Mouse (Mus musculus) lung, embryonic 14.5 days (tissue): ENCODE results near the gene Lhb. TPM values are rescaled to one million over a fixed set of nuclear protein-coding genes. Genes with fewer than 3 reads are reported as not detected.
A peak's percentile ranks its signal among the peaks of the same experiment; 100 is the strongest.

ENCODE experiments used
- ATAC-seq: fragments of 200-750 bp; cut with Nextera tagmentation; 2 replicates; pipeline ENCODE4 v1.8.0; 2017; ENCODE audit warnings: mild to moderate bottlenecking, moderate TSS enrichment, moderate library complexity; ENCODE audit not compliant: insufficient read depth
- DNase-seq: peaks from one replicate; pipeline ENCODE4 v3.0.0-alpha.2; 2015
- H3K27ac ChIP-seq: fragments of 300-500 bp; sonication (generic); 2 replicates; pipeline ENCODE4 v1.5.1; 2014; ENCODE audit warnings: low read depth, mild to moderate bottlenecking, moderate library complexity
- H3K27me3 ChIP-seq: fragments of 300-500 bp; sonication (generic); 2 replicates; pipeline ENCODE4 v1.6.1; 2014; ENCODE audit warnings: low read length, control low read depth; ENCODE audit not compliant: insufficient read depth
- H3K36me3 ChIP-seq: fragments of 300-500 bp; sonication (generic); 2 replicates; pipeline ENCODE4 v1.6.1; 2014; ENCODE audit warnings: control low read depth; ENCODE audit not compliant: insufficient read depth
- H3K4me1 ChIP-seq: fragments of 300-500 bp; sonication (generic); 2 replicates; pipeline ENCODE4 v1.6.1; 2014; ENCODE audit warnings: antibody characterized with exemption, control low read depth; ENCODE audit not compliant: insufficient read depth
- H3K4me2 ChIP-seq: fragments of 300-500 bp; sonication (generic); 2 replicates; pipeline ENCODE4 v1.6.1; 2014; ENCODE audit warnings: mild to moderate bottlenecking
- H3K4me3 ChIP-seq: fragments of 300-500 bp; sonication (generic); 2 replicates; pipeline ENCODE4 v1.5.1; 2014; ENCODE audit warnings: low read depth, low read length
- H3K9ac ChIP-seq: fragments of 300-500 bp; sonication (generic); 2 replicates; pipeline ENCODE4 v1.6.1; 2014
- H3K9me3 ChIP-seq: fragments of 300-500 bp; sonication (generic); 2 replicates; pipeline ENCODE4 v1.6.1; 2016; ENCODE audit warnings: low read depth, low read length, control low read depth
- CTCF ChIP-seq: IDR thresholded peaks from 2 replicates; pipeline ENCODE4 v1.5.1; 2016; ENCODE audit warnings: antibody characterized with exemption, low read depth
- WGBS: fragments of 180-500 bp; shearing (Covaris S2); extraction: QIAGEN DNeasy Blood & Tissue Kit; methylation state at CpG from one replicate; pipeline ENCODE4 v1.1.7; 2014; 5-methylcytosine and 5-hydroxymethylcytosine counted together
- microRNA-seq: library from miRNA; unstranded; fragments of <30 nt; microRNA quantifications from one replicate; pipeline ENCODE4, GENCODE M21; 2016; ENCODE audit warnings: borderline number of aligned reads
- polyA plus RNA-seq: library from polyadenylated mRNA; unstranded; fragments of >200 nt; fragmentation: Nextera tagmentation; extraction: Ambion mirVana; gene quantifications from 2 replicates; pipeline ENCODE4 v1.2.1, GENCODE M21; 2014

The Lhb gene
- polyA plus RNA-seq, 1 experiment from 2014 or later = not detected

- Histone ChIP-seq H3K4me1 (peaks cover 10% of the 10 kb centered on the region), H3K9me3 (no peaks in the 10 kb centered on the region), H3K4me3 (peak overlapping the region; percentile 87; the same call in 1 of the 2 replicates), H3K9ac (no peak overlapping the region), H3K27me3 (no peaks in the 10 kb centered on the region), H3K36me3 (peaks cover 43% of the 10 kb centered on the region), H3K4me2 (peak overlapping the region; percentile 94), H3K27ac (no peak overlapping the region)
- WGBS = 90% methylated on average over 12 of the region's 12 CpGs
- no peak for ATAC-seq
- TF ChIP-seq CTCF = no peak
- no peak for DNase-seq
These were observed 44.5 kb downstream of the Lhb start for GRCm38 (mm10) chr7:45465112-45465511.

- Histone ChIP-seq H3K9ac (peak overlapping the region; percentile 80), H3K27ac (no peak overlapping the region), H3K4me3 (peak overlapping the region; percentile 87), H3K36me3 (peaks cover 43% of the 10 kb centered on the region), H3K27me3 (no peaks in the 10 kb centered on the region), H3K9me3 (no peaks in the 10 kb centered on the region), H3K4me2 (peak overlapping the region; percentile 94), H3K4me1 (peaks cover 6% of the 10 kb centered on the region)
- no peak for DNase-seq
- TF ChIP-seq CTCF = no peak
- 73% methylated on average over 9 of the region's 9 CpGs for WGBS
- ATAC-seq = no peak
These were observed 44.9 kb downstream of the Lhb start for GRCm38 (mm10) chr7:45465549-45465948.

DNA sequence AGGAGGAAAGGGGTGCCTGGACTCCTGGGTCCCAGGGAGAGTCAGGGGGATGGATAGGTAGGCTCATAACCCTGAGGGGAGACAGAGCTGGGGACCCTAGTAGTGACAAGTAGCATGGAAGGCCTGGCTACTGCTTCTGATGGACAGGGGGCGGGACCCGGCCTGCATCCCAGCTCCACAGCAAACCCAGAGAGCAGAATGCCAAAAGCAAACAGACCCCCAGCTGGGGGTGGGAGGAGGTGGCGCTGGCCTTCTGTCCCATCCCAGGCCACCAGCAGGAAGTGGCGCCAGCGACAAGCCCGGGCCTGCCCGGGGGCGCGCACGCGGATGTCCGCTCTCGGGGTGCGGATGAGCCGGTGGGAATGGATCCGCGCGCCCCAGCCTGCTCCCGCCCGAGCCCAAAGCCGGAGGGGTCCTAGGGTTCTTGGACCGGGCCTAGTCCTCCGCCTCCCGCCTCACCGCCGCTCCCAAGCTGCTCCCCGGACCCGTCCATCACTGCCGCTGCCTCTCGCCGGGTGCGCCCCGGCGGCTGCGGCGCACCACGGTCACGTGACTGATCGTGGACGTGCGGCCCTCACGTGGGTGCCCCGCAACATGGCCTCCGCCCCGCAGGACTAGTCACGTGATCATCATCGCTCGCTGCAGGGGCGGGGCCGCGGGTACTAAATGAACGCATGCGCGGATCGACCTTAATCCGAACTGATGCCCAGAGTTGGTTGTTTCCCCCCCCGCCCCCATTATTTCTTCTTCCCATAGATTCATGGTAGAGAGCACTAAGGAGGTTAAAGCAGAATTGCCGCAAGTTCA, 45.9 kb downstream of the Lhb start, which contains the start of gene Bax:
Gene Bax (minus strand): TSS at position 616 of the 807 bp plus-strand sequence.
- Histone ChIP-seq H3K4me1 (no peaks in the 10 kb centered on the region), H3K27me3 (no peaks in the 10 kb centered on the region), H3K4me2 (peak within 1 kb of the TSS; percentile 94), H3K4me3 (peak within 1 kb of the TSS; percentile 87), H3K36me3 (peaks cover 41% of the 10 kb centered on the region), H3K27ac (peak within 1 kb of the TSS; percentile 40), H3K9ac (peak within 1 kb of the TSS; percentile 80), H3K9me3 (no peaks in the 10 kb centered on the region)
- 0 out of 2 replicates have a peak, but pooled peaks have one; percentile 5 for TF ChIP-seq CTCF
- DNase-seq (peak; percentile 100), ATAC-seq (peak; percentile 75)
- WGBS = under 1% methylated on average over 58 of the region's 58 CpGs

GRCm38 (mm10) chr7:45467090-45467670, 46.6 kb downstream of the Lhb start:
- peak; percentile 43; the same call in 1 of the 2 replicates for ATAC-seq
- WGBS = 27% methylated on average over 7 of the region's 7 CpGs
- H3K9ac ChIP-seq = peak overlapping the region; percentile 28; the same call in 1 of the 2 replicates

DNA sequence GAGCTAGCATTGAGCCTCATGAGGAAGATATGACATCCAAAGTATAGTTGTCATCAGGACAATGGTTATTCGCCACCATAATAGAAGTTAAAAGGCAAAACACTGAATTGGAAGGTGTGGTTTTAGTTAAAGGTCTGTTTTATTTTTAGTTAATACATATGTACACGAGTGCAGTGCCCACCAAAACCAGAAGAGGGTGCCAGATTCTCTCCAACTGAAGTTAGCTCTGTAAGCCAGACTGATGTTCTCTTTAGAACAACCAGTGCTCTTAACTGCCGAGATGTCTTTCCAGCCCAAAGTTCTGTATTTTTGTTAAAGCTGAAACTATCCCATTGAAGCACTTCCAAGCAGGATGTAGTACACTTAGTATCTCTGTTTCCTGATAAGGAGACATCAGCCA, 50.2 kb downstream of the Lhb start:
- DNase-seq = peak; percentile 96
- ATAC-seq = no peak

More at GRCm38 (mm10) chr7:45467090-45467670, 46.6 kb downstream of the Lhb start:
- Histone ChIP-seq H3K4me2 (peak overlapping the region; percentile 94), H3K4me1 (no peaks in the 10 kb centered on the region), H3K36me3 (peaks cover 35% of the 10 kb centered on the region), H3K27me3 (no peaks in the 10 kb centered on the region), H3K27ac (peak overlapping the region; percentile 40; the same call in 1 of the 2 replicates), H3K4me3 (peak overlapping the region; percentile 87), H3K9me3 (no peaks in the 10 kb centered on the region)
- DNase-seq = peak; percentile 76
- no peak for TF ChIP-seq CTCF

More for the DNA sequence above, 50.2 kb downstream of the Lhb start:
- H3K36me3 ChIP-seq = no peaks in the 10 kb centered on the region
- H3K9ac ChIP-seq = no peak overlapping the region
- H3K27ac ChIP-seq = no peak overlapping the region
- peak; percentile 83 for TF ChIP-seq CTCF
- no peaks in the 10 kb centered on the region for H3K27me3 ChIP-seq
- H3K4me2 ChIP-seq = no peak overlapping the region
- no peak overlapping the region for H3K4me3 ChIP-seq
- WGBS = 8% methylated on average over 3 of the region's 3 CpGs
- no peaks in the 10 kb centered on the region for H3K4me1 ChIP-seq
- no peaks in the 10 kb centered on the region for H3K9me3 ChIP-seq

Small RNAs within 50 kb of the gene (microRNA-seq; reads per million reads assigned to microRNA genes)
- not detected for gene Gm22133

Other genes starting within 250 kb of the Lhb start
- gene Gfy, start 241.3 kb upstream of the Lhb start, polyA plus RNA-seq = not detected in 2 replicates
- gene Pth2, start 239.8 kb upstream of the Lhb start, polyA plus RNA-seq = not detected in 2 replicates
- 0.19 and 0.38 TPM in 2 replicates for gene Ccdc155, start 215.9 kb upstream of the Lhb start, polyA plus RNA-seq
- gene Dkkl1, start 208.7 kb upstream of the Lhb start, polyA plus RNA-seq = 0.45 TPM in 1 of 2 replicates, not detected in the other
- gene Tead2, start 205.1 kb upstream of the Lhb start, polyA plus RNA-seq = 204 and 222 TPM in 2 replicates
- gene Cd37, start 181.7 kb upstream of the Lhb start, polyA plus RNA-seq = 2.1 and 2.9 TPM in 2 replicates
- not detected in 2 replicates for gene Slc6a16, start 179.7 kb upstream of the Lhb start, polyA plus RNA-seq
- gene Slc6a21, start 143.3 kb upstream of the Lhb start, polyA plus RNA-seq = not detected in 2 replicates
- gene Trpm4, start 87.0 kb upstream of the Lhb start, polyA plus RNA-seq = 11.4 and 15.7 TPM in 2 replicates
- gene Hrc, start 85.5 kb upstream of the Lhb start, polyA plus RNA-seq = 0.58 and 1.2 TPM in 2 replicates
- gene Ppfia3, start 53.8 kb upstream of the Lhb start, polyA plus RNA-seq = 3.1 and 3.2 TPM in 2 replicates
- gene Lin7b, start 50.2 kb upstream of the Lhb start, polyA plus RNA-seq = 0.30 and 0.87 TPM in 2 replicates
- 74.0 and 88.2 TPM in 2 replicates for gene Snrnp70, start 25.1 kb upstream of the Lhb start, polyA plus RNA-seq
- gene Kcna7, start 15.2 kb upstream of the Lhb start, polyA plus RNA-seq = 0.08 TPM in 1 of 2 replicates, not detected in the other
- 1.9 and 2.2 TPM in 2 replicates for gene Ntf5, start 7.1 kb upstream of the Lhb start, polyA plus RNA-seq
- 35.7 and 36.0 TPM in 2 replicates for gene Gys1, start 14.0 kb downstream of the Lhb start, polyA plus RNA-seq
- gene Ruvbl2, start 17.3 kb downstream of the Lhb start, polyA plus RNA-seq = 163 and 173 TPM in 2 replicates
- gene Ftl1, start 39.1 kb downstream of the Lhb start, polyA plus RNA-seq = 4,463 and 4,749 TPM in 2 replicates
- gene Bax, start 46.1 kb downstream of the Lhb start, polyA plus RNA-seq = 135 and 139 TPM in 2 replicates
- gene Tulp2, start 61.1 kb downstream of the Lhb start, polyA plus RNA-seq = 0.47 and 0.86 TPM in 2 replicates
- not detected in 2 replicates for gene Gm45808, start 66.0 kb downstream of the Lhb start, polyA plus RNA-seq
- 3.0 and 3.3 TPM in 2 replicates for gene Dhdh, start 68.0 kb downstream of the Lhb start, polyA plus RNA-seq
- gene Nucb1, start 89.6 kb downstream of the Lhb start, polyA plus RNA-seq = 194 and 201 TPM in 2 replicates
- 15.6 and 17.5 TPM in 2 replicates for gene Ppp1r15a, start 105.4 kb downstream of the Lhb start, polyA plus RNA-seq
- gene Plekha4, start 105.5 kb downstream of the Lhb start, polyA plus RNA-seq = 1.9 and 2.1 TPM in 2 replicates
- gene Hsd17b14, start 134.1 kb downstream of the Lhb start, polyA plus RNA-seq = 0.57 and 0.66 TPM in 2 replicates
- 48.9 and 53.4 TPM in 2 replicates for gene Bcat2, start 149.3 kb downstream of the Lhb start, polyA plus RNA-seq
- gene Fgf21, start 194.7 kb downstream of the Lhb start, polyA plus RNA-seq = not detected in 2 replicates
- 0.13 and 0.58 TPM in 2 replicates for gene Fut1, start 196.5 kb downstream of the Lhb start, polyA plus RNA-seq
- gene Izumo1, start 201.0 kb downstream of the Lhb start, polyA plus RNA-seq = 0.28 and 0.35 TPM in 2 replicates
- 29.4 and 35.3 TPM in 2 replicates for gene Rasip1, start 206.7 kb downstream of the Lhb start, polyA plus RNA-seq
- gene Mamstr, start 219.2 kb downstream of the Lhb start, polyA plus RNA-seq = 8.1 and 9.2 TPM in 2 replicates
- gene Fut2, start 245.6 kb downstream of the Lhb start, polyA plus RNA-seq = 0.22 and 0.75 TPM in 2 replicates